1 mouse cellular context compared by ENCODE assay signal in the genomic region with DNA sequence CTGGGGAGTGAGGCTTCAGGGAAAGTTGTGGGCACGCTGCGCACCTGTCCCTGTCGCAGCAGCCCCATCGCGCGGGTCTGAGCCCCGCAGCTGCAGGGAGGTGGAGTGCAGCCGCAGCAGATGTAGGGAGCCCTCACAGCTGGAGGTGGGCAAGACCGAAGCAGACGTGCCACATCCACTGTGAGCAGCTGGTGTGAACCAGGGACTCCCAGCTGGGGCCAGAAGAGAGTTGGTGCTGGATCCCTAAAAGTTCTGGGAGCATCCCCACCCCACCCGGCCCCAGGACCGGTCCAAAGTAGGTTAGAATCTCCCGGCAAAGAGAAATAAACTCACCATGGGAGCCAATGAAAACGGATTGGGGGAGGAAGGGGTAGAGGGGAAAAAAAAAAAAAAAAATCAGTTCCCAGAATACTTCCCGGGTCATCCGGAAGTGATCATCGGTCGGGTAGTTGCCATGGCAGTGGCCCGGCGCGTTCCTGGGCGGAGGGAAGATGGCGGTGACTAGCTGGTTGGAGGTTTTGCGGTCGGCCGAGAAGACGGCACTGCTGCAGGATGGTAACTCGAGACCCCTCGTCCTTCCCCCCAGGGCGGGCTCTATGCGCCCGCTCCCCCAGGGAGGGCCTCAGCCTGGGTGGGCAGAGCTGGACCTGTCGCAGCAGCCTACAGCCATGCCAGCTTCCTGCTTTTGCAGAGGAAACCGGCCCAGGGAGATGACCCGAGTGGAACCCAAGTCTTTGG.
TF ChIP-seq lines count a peak whose summit lies in the region.

Gene Poll (minus strand): TSS at position 379 of the 738 bp plus-strand sequence.
Gene Gm17018 (plus strand): TSS at position 463 of the 738 bp plus-strand sequence.

TF ChIP-seq in CH12.LX, 34 proteins besides CTCF, POLR2A, EP300 and RAD21:
- TF ChIP-seq MAX (IDR thresholded peaks at IDR 0.05; ENCODE audit: low read length), result no peak
- no peak for TF ChIP-seq SMC3 (IDR thresholded peaks at IDR 0.05; ENCODE audit: low read depth, low read length)
- TF ChIP-seq ELF1 (IDR thresholded peaks at IDR 0.05; ENCODE audit: low read depth, low read length), result peak; percentile 78
- peak; percentile 20 for TF ChIP-seq TCF12 (IDR thresholded peaks at IDR 0.05; ENCODE audit: low read depth, low read length)
- peak; percentile 100 for TF ChIP-seq ZNF384 (IDR thresholded peaks at IDR 0.05; ENCODE audit: low read depth, low read length)
- 0 out of 2 replicates have a peak, but pooled peaks have one; percentile 43 for TF ChIP-seq IRF4 (IDR thresholded peaks at IDR 0.05; ENCODE audit: low read depth, low read length)
- TF ChIP-seq ZC3H11A (IDR thresholded peaks at IDR 0.05; ENCODE audit: low read depth, low read length), result no peak
- no peak for TF ChIP-seq ZKSCAN1 (IDR thresholded peaks at IDR 0.05; ENCODE audit: borderline replicate concordance, low read depth, low read length)
- TF ChIP-seq NRF1 (IDR thresholded peaks at IDR 0.05; ENCODE audit: low read depth, low read length), result no peak
- TF ChIP-seq JUND (conservative IDR thresholded peaks at IDR 0.05; ENCODE audit: low read depth, low read length), result no peak
- peak; percentile 96 for TF ChIP-seq CHD2 (IDR thresholded peaks at IDR 0.05; ENCODE audit: low read length)
- TF ChIP-seq MAZ (IDR thresholded peaks at IDR 0.05; ENCODE audit: low read depth, low read length), result no peak
- no peak for TF ChIP-seq USF1 (IDR thresholded peaks at IDR 0.05; ENCODE audit: low read depth, low read length)
- no peak for TF ChIP-seq ETS1 (conservative IDR thresholded peaks at IDR 0.05; ENCODE audit: low read depth, low read length)
- no peak for TF ChIP-seq ZMIZ1 (IDR thresholded peaks at IDR 0.05; ENCODE audit: low read depth, low read length)
- TF ChIP-seq MYC (IDR thresholded peaks at IDR 0.05; ENCODE audit: low read depth, low read length), result peak; percentile 31; the same call in 1 of the 2 replicates
- TF ChIP-seq KAT2A (IDR thresholded peaks at IDR 0.05; ENCODE audit: insufficient replicate concordance, low read length), result peak; percentile 84; the same call in 1 of the 2 replicates
- no peak for TF ChIP-seq RCOR1 (conservative IDR thresholded peaks at IDR 0.05; ENCODE audit: low read depth, low read length)
- no peak for TF ChIP-seq USF2 (conservative IDR thresholded peaks at IDR 0.05; ENCODE audit: low read depth, low read length)
- no peak for TF ChIP-seq JUN (IDR thresholded peaks at IDR 0.05; ENCODE audit: insufficient read depth, low read depth, low read length)
- TF ChIP-seq PAX5 (IDR thresholded peaks at IDR 0.05; ENCODE audit: low read length), result no peak
- no peak for TF ChIP-seq BHLHE40 (IDR thresholded peaks at IDR 0.05; ENCODE audit: low read depth, low read length)
- TF ChIP-seq CHD1 (IDR thresholded peaks at IDR 0.05; ENCODE audit: low read depth, low read length), result no peak
- no peak for TF ChIP-seq MEF2A (IDR thresholded peaks at IDR 0.05; ENCODE audit: borderline replicate concordance, low read depth, low read length)
- TF ChIP-seq MAFK (IDR thresholded peaks at IDR 0.05; ENCODE audit: insufficient replicate concordance, low read length), result no peak
- no peak for TF ChIP-seq E2F4 (IDR thresholded peaks at IDR 0.05; ENCODE audit: insufficient replicate concordance, low read depth, low read length)
- peak; percentile 47; the same call in 1 of the 2 replicates for TF ChIP-seq NELFE (IDR thresholded peaks at IDR 0.05; ENCODE audit: low read depth, low read length)
- peak; percentile 92 for TF ChIP-seq MXI1 (IDR thresholded peaks at IDR 0.05; ENCODE audit: low read depth, low read length)
- no peak; the same call in 1 of the 2 replicates for TF ChIP-seq GABPA (IDR thresholded peaks at IDR 0.05; ENCODE audit: insufficient replicate concordance, low read depth, low read length)
- TF ChIP-seq TBP (conservative IDR thresholded peaks at IDR 0.05; ENCODE audit: low read depth, low read length), result peak; percentile 73; the same call in 1 of the 2 replicates
- TF ChIP-seq UBTF (IDR thresholded peaks at IDR 0.05; ENCODE audit: low read depth, low read length), result peak; percentile 38; the same call in 1 of the 2 replicates
- peak; percentile 93 for TF ChIP-seq HCFC1 (IDR thresholded peaks at IDR 0.05; ENCODE audit: low read depth, low read length)
- peak; percentile 98 for TF ChIP-seq SIN3A (IDR thresholded peaks at IDR 0.05; ENCODE audit: low read length)
- TF ChIP-seq POLR2AphosphoS2 (IDR thresholded peaks at IDR 0.05; ENCODE audit: low read depth, low read length), result no peak
TF ChIP-seq in CH12.LX: peak in this region for 13.
